Mouse (Mus musculus): ENCODE measurements around the gene Toe1.

Gene Toe1

DNA sequence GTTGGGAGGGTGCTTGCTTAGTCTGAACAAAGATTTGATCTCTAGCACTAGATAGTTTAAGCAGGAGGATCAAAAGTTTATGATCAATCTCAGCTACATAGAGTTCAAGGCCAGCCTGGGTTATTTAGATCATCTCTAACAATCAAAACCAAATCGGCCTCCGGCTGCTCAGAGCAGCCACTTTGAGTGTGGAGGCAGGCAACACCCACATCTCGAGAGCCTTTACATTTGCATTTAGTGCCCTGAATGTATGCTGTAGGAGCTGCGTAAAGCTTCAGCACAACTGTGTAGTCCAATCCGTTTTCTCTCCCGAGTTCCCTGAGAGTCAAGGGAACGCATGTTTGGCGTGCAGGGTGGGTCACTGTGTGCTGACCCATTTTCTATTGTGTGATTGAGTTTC is 15.0 kb downstream of the Toe1 start:
- DNase-seq = no peak

GRCm38 (mm10) chr4:116788956-116789355 is 18.5 kb downstream of the Toe1 start:
- DNase-seq = peak; percentile 76

GRCm38 (mm10) chr4:116787985-116788760 is 19.3 kb downstream of the Toe1 start:
- DNase-seq = no peak

- DNase-seq = no peak
These were observed 20.9 kb downstream of the Toe1 start for GRCm38 (mm10) chr4:116786587-116786986.

GRCm38 (mm10) chr4:116782171-116782570 is 25.3 kb downstream of the Toe1 start:
- DNase-seq = no peak

- DNase-seq = no peak
These were observed 26.1 kb downstream of the Toe1 start for GRCm38 (mm10) chr4:116781366-116781765.

- DNase-seq = no peak
These were observed 26.9 kb downstream of the Toe1 start for GRCm38 (mm10) chr4:116780541-116780940.

DNA sequence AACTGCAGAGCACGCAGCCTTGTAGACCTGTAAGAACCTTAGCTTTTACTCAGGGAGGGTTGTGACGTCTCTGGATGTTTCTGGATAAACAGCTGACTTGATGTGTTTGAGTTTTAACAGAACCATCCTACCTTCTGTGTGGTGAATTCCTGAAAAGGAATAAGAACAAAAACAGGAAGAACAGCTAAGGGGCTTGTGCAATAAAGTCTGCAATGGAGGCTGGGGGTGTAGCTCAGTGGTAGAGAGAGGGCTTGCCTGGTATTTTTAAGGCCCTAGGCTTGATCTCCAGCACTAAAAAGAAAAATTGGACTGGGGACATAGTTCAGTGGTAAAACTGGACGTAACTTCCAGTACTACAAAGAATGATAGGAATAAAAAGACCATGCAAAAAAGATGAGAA is 30.4 kb downstream of the Toe1 start:
- no peak for DNase-seq

GRCm38 (mm10) chr4:116776391-116776790 is 31.0 kb downstream of the Toe1 start:
- no peak for DNase-seq

DNA sequence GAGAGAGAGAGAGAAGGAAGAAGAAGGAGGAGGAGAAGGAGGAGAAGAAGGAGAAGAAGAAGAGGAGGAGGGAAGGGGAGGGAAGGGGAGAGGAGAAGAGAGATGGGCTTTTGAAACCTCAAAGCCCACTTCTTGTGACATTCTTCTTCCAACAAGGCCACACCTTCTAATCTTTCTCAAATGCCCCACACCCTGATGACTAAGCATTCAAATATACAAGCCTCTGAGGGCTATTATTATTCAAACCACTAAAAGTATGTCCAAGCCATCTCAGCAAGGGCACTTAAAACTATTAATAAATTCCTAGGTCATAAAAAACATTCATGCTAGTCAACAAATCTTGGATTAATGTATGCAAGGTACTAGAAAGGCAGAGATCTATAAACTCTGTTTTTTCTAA is 38.4 kb downstream of the Toe1 start:
- no peak for DNase-seq

- no peak for DNase-seq
These were observed 38.9 kb downstream of the Toe1 start for GRCm38 (mm10) chr4:116768510-116768909.

DNA sequence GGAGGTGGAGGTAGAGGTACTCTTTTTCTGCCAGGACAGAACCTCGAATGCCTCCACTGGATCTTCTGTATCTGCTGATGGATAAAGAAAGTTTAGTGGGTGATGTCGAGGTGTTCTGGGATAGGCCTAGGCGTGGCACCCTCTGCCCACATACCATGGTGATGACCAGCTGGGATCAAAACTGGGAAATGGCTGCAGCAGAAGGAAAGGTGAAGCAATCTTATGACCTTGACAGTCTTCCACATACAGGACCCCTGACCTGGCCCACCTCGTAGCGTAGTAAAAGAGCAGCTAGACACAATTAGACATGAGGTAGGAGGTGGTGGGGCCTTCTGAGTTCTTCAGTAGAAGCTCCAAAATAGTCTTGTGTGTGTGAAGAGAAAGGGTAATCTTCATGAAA is 43.4 kb downstream of the Toe1 start:
- DNase-seq = no peak

DNA sequence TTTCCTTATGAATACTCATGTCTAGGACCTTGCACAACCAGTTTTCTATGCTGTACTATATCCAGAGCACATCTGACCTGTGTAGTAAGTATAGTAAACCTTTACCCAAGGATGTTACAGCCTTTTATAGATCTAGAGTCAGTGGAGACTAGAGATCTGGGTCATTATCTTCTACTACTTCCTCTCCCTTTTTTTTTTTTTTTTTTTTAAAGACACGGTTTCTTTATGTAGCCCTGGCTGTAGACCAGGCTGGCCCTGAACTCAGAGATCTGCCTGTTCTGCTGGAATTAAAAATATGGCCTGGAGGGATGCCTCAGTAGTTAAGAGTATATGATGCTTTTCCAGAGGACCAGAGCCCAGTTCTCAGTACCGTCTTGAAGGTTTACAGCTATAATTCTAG is 45.5 kb downstream of the Toe1 start:
- DNase-seq = no peak

- no peak for DNase-seq
These were observed 57.7 kb downstream of the Toe1 start for GRCm38 (mm10) chr4:116749750-116750149.
